Mouse (Mus musculus) layer of hippocampus, adult 8-10 months (tissue): ENCODE measurements around the gene Stab1. TPM values are rescaled to one million over a fixed set of nuclear protein-coding genes. Genes with fewer than 3 reads are reported as not detected.

Source experiments
- DNase-seq, 2 experiments: peaks; one replicate each; pipeline ENCODE4 v3.0.0; 2022; ENCODE audit warnings: low spot score in 2 of 2
- total RNA-seq, 4 experiments: library from RNA; stranded (reverse); gene quantifications; 2 replicates each; pipeline ENCODE4 v1.2.4; 2022

The Stab1 gene
- total RNA-seq, 4 experiments from 2014 or later: 17.6 to 27.0 (median 25.1) TPM

GRCm38 (mm10) chr14:31165458-31165857, 3.0 kb downstream of the Stab1 start:
- no peak for DNase-seq

GRCm38 (mm10) chr14:31165010-31165409, 3.4 kb downstream of the Stab1 start:
- no peak for DNase-seq

GRCm38 (mm10) chr14:31164067-31164466, 4.4 kb downstream of the Stab1 start:
- no peak for DNase-seq

GRCm38 (mm10) chr14:31161638-31162037, 6.8 kb downstream of the Stab1 start:
- no peak for DNase-seq

- DNase-seq: no peak
These were observed 7.2 kb downstream of the Stab1 start for GRCm38 (mm10) chr14:31161191-31161590.

GRCm38 (mm10) chr14:31160196-31161150, 8.0 kb downstream of the Stab1 start:
- no peak for DNase-seq

GRCm38 (mm10) chr14:31145694-31146093, 22.7 kb downstream of the Stab1 start:
- DNase-seq: no peak

- DNase-seq: no peak
These were observed 27.4 kb downstream of the Stab1 start for GRCm38 (mm10) chr14:31141011-31141410.

GRCm38 (mm10) chr14:31140141-31140540, 28.3 kb downstream of the Stab1 start:
- DNase-seq: no peak

GRCm38 (mm10) chr14:31139666-31140065, 28.8 kb downstream of the Stab1 start:
- no peak for DNase-seq

- no peak for DNase-seq
These were observed 29.5 kb downstream of the Stab1 start for GRCm38 (mm10) chr14:31138897-31139429.

- DNase-seq: no peak
These were observed 30.1 kb downstream of the Stab1 start for GRCm38 (mm10) chr14:31138219-31138896.

GRCm38 (mm10) chr14:31137791-31138190, 30.6 kb downstream of the Stab1 start:
- no peak for DNase-seq

GRCm38 (mm10) chr14:31137281-31137595, 31.2 kb downstream of the Stab1 start:
- no peak for DNase-seq

- no peak for DNase-seq
These were observed 31.8 kb downstream of the Stab1 start for GRCm38 (mm10) chr14:31136411-31137280.

- DNase-seq: no peak
These were observed 32.7 kb downstream of the Stab1 start for GRCm38 (mm10) chr14:31135495-31136410.

GRCm38 (mm10) chr14:31134015-31135000, 34.1 kb downstream of the Stab1 start:
- DNase-seq: no peak

GRCm38 (mm10) chr14:31133023-31133665, 35.3 kb downstream of the Stab1 start:
- DNase-seq: no peak
